Mouse (Mus musculus) cerebellum, adult 2 months (tissue): ENCODE measurements around the gene Tnfrsf9.

ENCODE experiments used
- CTCF ChIP-seq: fragments of 200-500 bp; IDR thresholded peaks from 2 replicates; pipeline ENCODE4 v1.5.1; 2011; ENCODE audit warnings: low read depth, mild to moderate bottlenecking, control low read depth, low read length, moderate library complexity, borderline replicate concordance; ENCODE audit not compliant: insufficient read depth
- POLR2A ChIP-seq: fragments of 200-500 bp; IDR thresholded peaks from 2 replicates; pipeline ENCODE4 v1.6.1; 2011; ENCODE audit warnings: low read length, control low read depth, borderline replicate concordance; ENCODE audit not compliant: insufficient read depth

- TF ChIP-seq CTCF, result no peak
- TF ChIP-seq POLR2A, result no peak
Measured at GRCm38 (mm10) chr4:150869276-150870197, 44.8 kb upstream of the Tnfrsf9 start.
